Mouse (Mus musculus) cerebellum, postnatal 14 days (tissue): ENCODE data around the gene Atxn7l3.

ENCODE experiments used
- DNase-seq, 2 experiments: peaks; one replicate each; pipeline ENCODE4 v3.0.0; 2021; ENCODE audit warnings: mixed read lengths in 2 of 2

Gene Atxn7l3

GRCm38 (mm10) chr11:102296491-102297472 is at the start of gene Atxn7l3:
TSS of gene Atxn7l3 (minus strand) at chr11:102296631.
- DNase-seq, result peak; percentile 98

- DNase-seq, result no peak
These were observed 48.0 kb upstream of the Atxn7l3 start for GRCm38 (mm10) chr11:102344458-102344857.

- no peak for DNase-seq
These were observed 46.3 kb upstream of the Atxn7l3 start for GRCm38 (mm10) chr11:102342742-102343141.

- DNase-seq, result no peak
These were observed 44.7 kb upstream of the Atxn7l3 start for GRCm38 (mm10) chr11:102341101-102341500.

- DNase-seq, result peak; percentile 52 to 73
These were observed 43.2 kb upstream of the Atxn7l3 start for GRCm38 (mm10) chr11:102339624-102340023.

- peak; percentile 89 to 91 for DNase-seq
These were observed 42.8 kb upstream of the Atxn7l3 start for GRCm38 (mm10) chr11:102339195-102339594.

GRCm38 (mm10) chr11:102338561-102338960 is 42.1 kb upstream of the Atxn7l3 start:
- peak; percentile 99 to 100 for DNase-seq

GRCm38 (mm10) chr11:102337921-102338320 is 41.5 kb upstream of the Atxn7l3 start:
- no peak for DNase-seq

- no peak for DNase-seq
These were observed 39.8 kb upstream of the Atxn7l3 start for GRCm38 (mm10) chr11:102336191-102336590.

GRCm38 (mm10) chr11:102334973-102335700 is 38.7 kb upstream of the Atxn7l3 start:
- peak in 1 of 2 experiments; percentile 49 for DNase-seq

- DNase-seq, result no peak
These were observed 37.6 kb upstream of the Atxn7l3 start for GRCm38 (mm10) chr11:102334010-102334409.

- no peak for DNase-seq
These were observed 36.6 kb upstream of the Atxn7l3 start for GRCm38 (mm10) chr11:102333061-102333460.

- DNase-seq, result no peak
These were observed 35.4 kb upstream of the Atxn7l3 start for GRCm38 (mm10) chr11:102331806-102332205.

GRCm38 (mm10) chr11:102330039-102330438 is 33.6 kb upstream of the Atxn7l3 start:
- DNase-seq, result no peak

- no peak for DNase-seq
These were observed 33.1 kb upstream of the Atxn7l3 start for GRCm38 (mm10) chr11:102329518-102329917.

- no peak for DNase-seq
These were observed 31.4 kb upstream of the Atxn7l3 start for GRCm38 (mm10) chr11:102327839-102328238.

- DNase-seq, result no peak
These were observed 30.8 kb upstream of the Atxn7l3 start for GRCm38 (mm10) chr11:102327250-102327649.

- no peak for DNase-seq
These were observed 27.1 kb upstream of the Atxn7l3 start for GRCm38 (mm10) chr11:102323516-102323915.

GRCm38 (mm10) chr11:102321931-102322330 is 25.5 kb upstream of the Atxn7l3 start:
- no peak for DNase-seq

GRCm38 (mm10) chr11:102320686-102321005 is 24.2 kb upstream of the Atxn7l3 start:
- peak; percentile 83 to 88 for DNase-seq

- DNase-seq, result peak; percentile 91 to 94
These were observed 23.7 kb upstream of the Atxn7l3 start for GRCm38 (mm10) chr11:102319941-102320685.

GRCm38 (mm10) chr11:102319410-102319792 is 23.0 kb upstream of the Atxn7l3 start, which contains the start of gene Ubtf:
TSS of gene Ubtf (minus strand) at chr11:102319742.
- peak; percentile 96 for DNase-seq
